Mouse (Mus musculus) testis, adult 2 months (tissue): Measurements from ENCODE around the gene Tspo. TPM values are rescaled to one million over a fixed set of nuclear protein-coding genes. Genes with fewer than 3 reads are reported as not detected.

Experiments
- H3K27ac ChIP-seq: fragments of 200-500 bp; 2 replicates; pipeline ENCODE4 v1.5.1; 2012; ENCODE audit warnings: low read depth, low read length; ENCODE audit not compliant: control insufficient read depth, insufficient read depth
- H3K27me3 ChIP-seq: fragments of 200-500 bp; 2 replicates; pipeline ENCODE4 v1.6.1; 2012; ENCODE audit warnings: mild to moderate bottlenecking, low read length, moderate library complexity; ENCODE audit not compliant: control insufficient read depth, insufficient read depth
- H3K36me3 ChIP-seq: fragments of 200-500 bp; 2 replicates; pipeline ENCODE4 v1.6.1; 2012; ENCODE audit warnings: mild to moderate bottlenecking, low read length; ENCODE audit not compliant: control insufficient read depth, insufficient read depth
- H3K4me1 ChIP-seq: fragments of 200-500 bp; 2 replicates; pipeline ENCODE4 v1.6.1; 2012; ENCODE audit warnings: low read length; ENCODE audit not compliant: control insufficient read depth, insufficient read depth
- H3K4me3 ChIP-seq: fragments of 200-500 bp; 2 replicates; pipeline ENCODE4 v1.5.1; 2012; ENCODE audit warnings: low read depth, mild to moderate bottlenecking, low read length, moderate library complexity, mixed read lengths; ENCODE audit not compliant: control insufficient read depth
- CTCF ChIP-seq: fragments of 200-500 bp; IDR thresholded peaks from 2 replicates; pipeline ENCODE4 v1.5.1; 2012; ENCODE audit warnings: low read depth, mild to moderate bottlenecking, inconsistent platforms, low read length, moderate library complexity; ENCODE audit not compliant: control insufficient read depth, insufficient read depth, insufficient replicate concordance
- POLR2A ChIP-seq: fragments of 200-500 bp; IDR thresholded peaks from 2 replicates; pipeline ENCODE4 v1.6.1; 2012; ENCODE audit warnings: low read depth, mild to moderate bottlenecking, inconsistent platforms, low read length, moderate library complexity; ENCODE audit not compliant: control insufficient read depth
- polyA plus RNA-seq: library from polyadenylated mRNA; depleted of rRNA; stranded (reverse); fragments of >200 nt; gene quantifications from 2 replicates; pipeline ENCODE4 v1.2.3, GENCODE M21; 2012; rRNA removed

Gene Tspo
- 19.5 and 20.2 TPM in 2 replicates for polyA plus RNA-seq

- Histone ChIP-seq H3K27ac (peak within 1 kb of the TSS; percentile 47; the same call in 1 of the 2 replicates), H3K4me3 (peak within 1 kb of the TSS; percentile 65), H3K4me1 (peaks cover 8% of the 10 kb centered on the region), H3K27me3 (no peaks in the 10 kb centered on the region), H3K36me3 (no peaks in the 10 kb centered on the region)
- TF ChIP-seq CTCF (no peak), POLR2A (no peak)
These were observed at the start of gene Tspo, which contains the start of gene Mcat for GRCm38 (mm10) chr15:83563327-83563856. TSS of gene Tspo (plus strand) at chr15:83563592. TSS of gene Mcat (minus strand) at chr15:83563787.

DNA sequence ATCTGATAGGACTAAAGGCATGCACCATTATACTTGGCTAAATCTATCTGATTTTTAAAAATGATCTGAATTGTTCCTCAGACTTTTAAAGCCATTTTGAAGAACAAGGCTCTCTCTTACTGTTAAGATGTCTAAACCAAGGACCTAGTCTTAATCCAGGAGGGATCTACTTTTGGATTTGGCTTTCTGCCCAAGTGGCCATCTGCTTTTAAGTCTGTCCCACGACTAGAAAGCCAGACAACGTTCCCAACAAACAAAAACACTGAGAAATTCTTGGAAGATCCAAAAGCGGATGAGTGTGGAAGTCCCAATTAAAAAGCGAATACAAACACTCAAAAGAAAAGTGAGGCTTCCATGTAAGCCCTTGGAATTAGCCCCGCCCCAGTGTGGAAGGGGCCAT lies 48.4 kb upstream of the Tspo start:
- Histone ChIP-seq H3K4me1 (peaks cover 8% of the 10 kb centered on the region), H3K4me3 (no peak overlapping the region), H3K27ac (no peak overlapping the region), H3K36me3 (no peaks in the 10 kb centered on the region), H3K27me3 (no peaks in the 10 kb centered on the region)
- TF ChIP-seq POLR2A (no peak), CTCF (no peak)

DNA sequence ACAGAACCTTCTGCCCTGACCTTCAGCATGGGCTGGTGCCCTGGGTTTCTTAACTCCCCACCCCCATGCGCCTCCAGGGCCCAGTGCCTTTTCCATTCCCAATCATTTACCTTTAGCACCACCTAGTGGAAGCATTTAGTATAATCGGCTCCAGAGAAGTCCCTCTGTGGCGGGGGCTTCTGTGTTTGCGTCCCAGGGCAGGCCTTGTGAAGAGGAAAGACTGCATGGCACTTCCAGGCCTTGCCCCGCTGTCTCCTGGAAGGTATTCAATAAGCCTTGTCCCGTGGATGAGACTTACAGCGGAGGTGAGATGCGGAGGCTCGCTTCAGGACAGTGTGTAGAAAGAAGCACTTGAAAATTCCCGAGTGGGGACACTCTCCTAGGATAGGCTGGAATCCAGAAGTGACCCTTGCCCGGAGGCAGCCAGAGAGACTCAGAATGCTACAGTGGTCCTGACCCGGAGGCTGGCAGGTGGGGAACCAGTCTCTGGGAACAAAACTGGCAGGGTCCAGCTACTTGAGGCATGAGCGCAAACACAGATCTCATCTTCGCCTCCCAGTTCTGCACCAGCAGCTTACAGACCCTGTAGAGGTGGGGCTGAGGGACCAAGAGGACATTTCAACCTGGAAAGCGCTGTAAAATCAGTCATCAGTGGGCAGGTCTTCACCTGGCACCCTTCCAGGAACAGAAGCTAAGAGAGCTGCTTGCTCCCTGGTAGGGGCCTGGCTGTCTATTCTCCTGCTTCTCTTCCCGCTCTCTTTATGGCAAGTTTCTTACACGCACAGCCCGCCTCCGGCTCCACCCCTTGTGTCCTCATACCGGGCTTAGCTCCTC lies 45.0 kb upstream of the Tspo start:
- no peak overlapping the region for H3K27ac ChIP-seq
- TF ChIP-seq CTCF: peak; percentile 47; the same call in 1 of the 2 replicates
- no peak for TF ChIP-seq POLR2A
- no peaks in the 10 kb centered on the region for H3K27me3 ChIP-seq

GRCm38 (mm10) chr15:83520861-83521382 lies 42.5 kb upstream of the Tspo start:
- TF ChIP-seq CTCF (no peak), POLR2A (no peak)

More for the DNA sequence above, 45.0 kb upstream of the Tspo start:
- no peaks in the 10 kb centered on the region for H3K36me3 ChIP-seq
- H3K4me1 ChIP-seq: peaks cover 5% of the 10 kb centered on the region
- peak overlapping the region; percentile 41; the same call in 1 of the 2 replicates for H3K4me3 ChIP-seq

DNA sequence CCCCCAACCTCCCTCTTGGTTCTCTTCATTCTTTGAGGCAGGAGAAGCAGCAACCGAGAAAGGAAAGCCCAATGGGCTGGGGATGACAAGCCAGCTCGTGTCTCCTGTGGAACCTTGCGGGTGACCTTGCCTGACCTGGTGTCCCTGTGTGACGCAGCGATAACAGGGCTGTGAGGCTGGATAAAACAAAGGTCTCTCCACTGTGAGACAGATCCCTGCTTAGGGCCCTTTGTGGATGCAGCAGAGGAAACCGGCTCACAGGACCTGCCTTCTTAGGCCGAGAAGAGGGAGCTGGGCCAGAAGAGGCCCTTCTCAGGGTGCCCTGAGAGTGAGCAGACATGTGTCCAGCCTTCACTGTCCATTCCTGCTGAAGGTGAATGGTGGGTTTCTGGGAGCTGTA lies 40.2 kb upstream of the Tspo start:
- Histone ChIP-seq H3K4me1 (peaks cover 12% of the 10 kb centered on the region), H3K27me3 (no peaks in the 10 kb centered on the region), H3K27ac (no peak overlapping the region), H3K4me3 (no peak overlapping the region), H3K36me3 (no peaks in the 10 kb centered on the region)
- no peak for TF ChIP-seq CTCF
- no peak for TF ChIP-seq POLR2A

More at GRCm38 (mm10) chr15:83520861-83521382, 42.5 kb upstream of the Tspo start:
- no peak overlapping the region for H3K4me3 ChIP-seq
- H3K36me3 ChIP-seq: no peaks in the 10 kb centered on the region
- no peak overlapping the region for H3K27ac ChIP-seq
- peaks cover 5% of the 10 kb centered on the region for H3K4me1 ChIP-seq
- H3K27me3 ChIP-seq: no peaks in the 10 kb centered on the region

- TF ChIP-seq POLR2A (no peak), CTCF (no peak)
- no peaks in the 10 kb centered on the region for H3K27me3 ChIP-seq
- H3K36me3 ChIP-seq: no peaks in the 10 kb centered on the region
- peaks cover 10% of the 10 kb centered on the region for H3K4me1 ChIP-seq
- H3K4me3 ChIP-seq: no peak overlapping the region
- no peak overlapping the region for H3K27ac ChIP-seq
These were observed 39.6 kb upstream of the Tspo start for GRCm38 (mm10) chr15:83523638-83524332.

DNA sequence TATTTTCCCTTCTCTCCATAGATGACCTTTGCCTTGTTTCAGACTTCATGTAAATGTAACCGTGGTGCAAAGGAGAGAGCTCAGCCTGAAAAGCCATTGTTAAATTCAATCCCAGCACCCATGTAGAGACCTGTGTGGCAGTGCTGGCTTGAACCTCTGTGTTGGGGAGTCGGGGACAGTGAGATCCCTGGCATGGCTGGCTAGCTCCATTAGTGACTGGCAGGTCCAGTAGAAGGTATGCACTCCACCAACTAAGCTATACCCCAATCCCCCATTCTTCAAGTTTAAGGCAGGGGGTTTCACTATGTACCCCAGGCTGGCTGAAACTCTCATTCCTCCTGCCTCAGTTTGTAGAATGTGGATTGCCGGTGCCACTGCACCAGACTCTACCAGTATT lies 39.1 kb upstream of the Tspo start:
- H3K4me3 ChIP-seq: no peak overlapping the region
- TF ChIP-seq CTCF (no peak), POLR2A (no peak)
- peaks cover 10% of the 10 kb centered on the region for H3K4me1 ChIP-seq
- H3K36me3 ChIP-seq: no peaks in the 10 kb centered on the region
- no peaks in the 10 kb centered on the region for H3K27me3 ChIP-seq
- H3K27ac ChIP-seq: no peak overlapping the region
